Mouse (Mus musculus) megakaryocyte, embryonic 14.5 days (primary cell): ENCODE measurements around the gene Commd1. TPM values are rescaled to one million over a fixed set of nuclear protein-coding genes. Genes with fewer than 3 reads are reported as not detected.
A peak's percentile ranks its signal among the peaks of the same experiment; 100 is the strongest.

Source experiments
- H3K27me3 ChIP-seq: replicated peaks from 2 replicates; pipeline ENCODE3; 2012; ENCODE audit warnings: inconsistent platforms
- H3K36me3 ChIP-seq: replicated peaks from 2 replicates; pipeline ENCODE3; 2012; ENCODE audit warnings: low read length, inconsistent platforms, mixed read lengths
- H3K4me1 ChIP-seq: 2 replicates; pipeline ENCODE4 v1.6.1; 2012; ENCODE audit warnings: inconsistent platforms
- H3K4me3 ChIP-seq: replicated peaks from 2 replicates; pipeline ENCODE3; 2012; ENCODE audit warnings: moderate library complexity, mild to moderate bottlenecking, inconsistent platforms
- H3K9me3 ChIP-seq: 2 replicates; pipeline ENCODE4 v1.6.1; 2012; ENCODE audit warnings: inconsistent platforms
- FLI1 ChIP-seq: IDR thresholded peaks from 2 replicates; pipeline ENCODE4 v1.6.1; 2012; ENCODE audit warnings: low read length, inconsistent platforms, mixed read lengths
- GATA1 ChIP-seq: IDR thresholded peaks from 3 replicates; pipeline ENCODE4 v1.6.1; 2012; ENCODE audit warnings: mixed read lengths, low read length, inconsistent platforms, borderline replicate concordance
- polyA plus RNA-seq: library from polyadenylated mRNA; stranded (reverse); fragments of >175 nt; gene quantifications from 2 replicates; pipeline ENCODE4 v1.2.3, GENCODE M21; 2012; ENCODE audit warnings: low replicate concordance; ENCODE audit not compliant: insufficient read depth

The Commd1 gene
- polyA plus RNA-seq, 1 experiment: 30.3 TPM

GRCm38 (mm10) chr11:22991218-22991835, 9.1 kb upstream of the Commd1 start:
- Histone ChIP-seq H3K4me1 (peaks cover 19% of the 10 kb centered on the region), H3K9me3 (no peaks in the 10 kb centered on the region), H3K4me3 (peak overlapping the region; percentile 98), H3K36me3 (peaks cover 42% of the 10 kb centered on the region), H3K27me3 (no peaks in the 10 kb centered on the region)
- TF ChIP-seq GATA1 (no peak), FLI1 (no peak)

- peaks cover 34% of the 10 kb centered on the region for H3K36me3 ChIP-seq
- peak within 1 kb of the TSS; percentile 98 for H3K4me3 ChIP-seq
- TF ChIP-seq FLI1: 0 out of 2 replicates have a peak, but pooled peaks have one; percentile 29
- no peak for TF ChIP-seq GATA1
- peaks cover 19% of the 10 kb centered on the region for H3K4me1 ChIP-seq
- H3K27me3 ChIP-seq: no peaks in the 10 kb centered on the region
- H3K9me3 ChIP-seq: no peaks in the 10 kb centered on the region
Observed at GRCm38 (mm10) chr11:22990393-22991126, 8.4 kb upstream of the Commd1 start, which contains the start of gene Cct4. Cct4 (plus strand) TSS chr11:22990519.

GRCm38 (mm10) chr11:22989786-22990185, 7.6 kb upstream of the Commd1 start:
- Histone ChIP-seq H3K36me3 (peaks cover 26% of the 10 kb centered on the region), H3K4me1 (peaks cover 22% of the 10 kb centered on the region), H3K9me3 (no peaks in the 10 kb centered on the region), H3K27me3 (no peaks in the 10 kb centered on the region), H3K4me3 (peak overlapping the region; percentile 98)
- TF ChIP-seq GATA1 (no peak), FLI1 (no peak)

DNA sequence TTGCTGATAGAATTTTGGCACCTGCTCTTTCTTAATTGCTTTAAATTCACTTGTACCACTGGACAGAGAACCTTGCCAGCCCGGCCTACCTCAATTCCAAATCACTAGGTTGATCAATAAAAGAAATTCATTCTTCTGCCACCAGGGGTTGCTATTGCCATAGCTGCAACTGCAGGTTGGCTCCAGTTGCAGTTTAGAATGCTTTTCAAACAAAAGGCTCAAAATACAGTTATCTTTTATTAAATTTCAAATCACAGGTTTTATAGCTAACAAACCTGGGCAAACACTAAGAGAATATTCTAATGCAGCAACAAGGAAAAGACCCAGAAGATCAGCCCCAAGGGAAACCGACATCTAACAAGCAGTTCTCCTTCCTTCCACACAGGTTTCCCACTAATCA, 5.2 kb upstream of the Commd1 start:
- H3K9me3 ChIP-seq: no peaks in the 10 kb centered on the region
- TF ChIP-seq GATA1 (no peak), FLI1 (no peak)
- peaks cover 29% of the 10 kb centered on the region for H3K4me1 ChIP-seq
- peaks cover 5% of the 10 kb centered on the region for H3K36me3 ChIP-seq
- H3K27me3 ChIP-seq: no peaks in the 10 kb centered on the region
- H3K4me3 ChIP-seq: no peak overlapping the region

DNA sequence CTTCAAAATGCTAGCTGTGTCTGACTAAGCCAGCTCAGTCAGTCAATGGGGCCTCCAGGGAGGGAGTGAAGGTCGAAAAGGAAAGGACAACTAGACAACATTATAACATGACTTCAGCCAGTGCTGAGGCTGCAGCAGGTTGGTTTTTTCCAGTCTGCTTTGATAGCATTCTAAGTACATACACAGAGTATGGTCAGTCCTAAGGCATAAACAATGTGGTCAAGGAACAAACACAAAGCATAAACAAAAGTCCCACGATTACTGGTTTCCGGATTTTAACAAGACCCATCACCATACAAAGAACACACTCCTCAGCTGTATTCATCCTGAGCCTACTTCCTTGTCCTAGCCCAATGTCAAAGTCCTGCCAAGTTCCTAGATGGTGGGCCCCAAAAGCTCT, 3.3 kb upstream of the Commd1 start:
- H3K36me3 ChIP-seq: no peaks in the 10 kb centered on the region
- TF ChIP-seq FLI1: no peak
- no peak for TF ChIP-seq GATA1

DNA sequence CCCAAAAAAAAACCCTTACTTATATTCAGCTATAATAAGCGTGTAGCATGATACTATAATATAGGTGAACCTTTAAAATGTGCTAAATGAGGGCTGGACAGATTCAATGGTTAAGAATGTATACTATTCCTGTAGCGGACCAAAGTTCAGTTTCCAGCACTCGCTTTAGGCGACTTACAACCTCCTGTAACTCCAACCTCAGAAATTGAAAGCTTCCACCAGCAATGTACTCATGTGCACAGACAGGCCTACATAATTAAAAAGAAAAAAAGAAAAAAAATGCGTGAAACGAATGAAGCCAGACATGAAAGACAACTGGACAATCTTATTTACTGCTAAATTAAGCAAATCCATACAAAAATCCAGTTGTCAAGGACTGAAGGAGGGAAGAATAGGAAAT, 664 bp upstream of the Commd1 start:
- Histone ChIP-seq H3K4me1 (peaks cover 46% of the 10 kb centered on the region), H3K9me3 (no peaks in the 10 kb centered on the region), H3K36me3 (peaks cover 24% of the 10 kb centered on the region), H3K4me3 (peak overlapping the region; percentile 23), H3K27me3 (no peaks in the 10 kb centered on the region)
- no peak for TF ChIP-seq GATA1
- no peak for TF ChIP-seq FLI1

More for the DNA sequence above, 3.3 kb upstream of the Commd1 start:
- Histone ChIP-seq H3K9me3 (no peaks in the 10 kb centered on the region), H3K4me1 (peaks cover 30% of the 10 kb centered on the region), H3K27me3 (no peaks in the 10 kb centered on the region), H3K4me3 (no peak overlapping the region)

DNA sequence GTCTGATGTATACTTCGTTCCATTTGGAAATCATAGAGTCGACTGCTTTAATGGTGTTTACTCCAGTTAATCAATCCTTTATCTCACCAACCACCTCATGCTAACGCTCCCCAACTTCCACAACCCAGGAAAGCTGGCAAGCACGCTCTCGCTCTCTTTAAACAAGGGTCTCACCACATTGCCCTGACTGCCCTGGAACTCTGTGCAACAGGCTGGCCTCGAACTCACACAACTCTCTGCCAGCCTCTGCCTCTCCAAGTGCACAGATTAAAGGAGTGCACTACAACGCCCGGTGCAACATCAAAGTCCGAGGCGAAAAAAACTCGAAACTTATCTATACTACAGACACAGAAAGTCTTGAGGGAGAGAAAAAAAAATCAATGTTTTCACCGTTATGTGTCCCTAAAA, 635 bp downstream of the Commd1 start:
- no peaks in the 10 kb centered on the region for H3K27me3 ChIP-seq
- no peaks in the 10 kb centered on the region for H3K9me3 ChIP-seq
- peak overlapping the region; percentile 97 for H3K4me3 ChIP-seq
- no peak for TF ChIP-seq FLI1
- TF ChIP-seq GATA1: no peak
- H3K4me1 ChIP-seq: peaks cover 57% of the 10 kb centered on the region
- peaks cover 35% of the 10 kb centered on the region for H3K36me3 ChIP-seq

GRCm38 (mm10) chr11:22981041-22981440, 1.1 kb downstream of the Commd1 start:
- Histone ChIP-seq H3K27me3 (no peaks in the 10 kb centered on the region), H3K4me3 (peak overlapping the region; percentile 97), H3K36me3 (peaks cover 40% of the 10 kb centered on the region), H3K4me1 (peaks cover 62% of the 10 kb centered on the region), H3K9me3 (no peaks in the 10 kb centered on the region)
- TF ChIP-seq GATA1: no peak
- TF ChIP-seq FLI1: no peak

DNA sequence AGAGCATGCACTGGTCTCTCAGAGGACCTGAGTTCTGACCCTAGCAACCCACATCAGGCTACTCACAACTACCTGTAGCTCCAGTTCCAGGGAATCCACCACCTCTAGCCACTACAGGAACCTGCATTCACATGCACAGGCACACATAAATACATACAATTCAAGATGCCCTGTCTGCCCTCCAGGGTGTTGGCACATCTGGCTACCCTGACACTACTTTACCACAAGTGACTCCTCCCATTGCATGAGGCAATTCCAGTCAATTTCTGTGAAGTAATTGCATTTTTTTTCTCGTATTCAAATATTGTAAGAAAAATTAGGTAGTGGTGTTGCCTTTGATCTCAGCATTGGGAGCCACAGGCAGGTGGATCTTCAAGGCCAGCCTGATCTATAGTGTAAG, 3.0 kb downstream of the Commd1 start:
- H3K27me3 ChIP-seq: no peaks in the 10 kb centered on the region
- TF ChIP-seq FLI1 (no peak), GATA1 (no peak)
- peaks cover 46% of the 10 kb centered on the region for H3K36me3 ChIP-seq
- no peaks in the 10 kb centered on the region for H3K9me3 ChIP-seq
- H3K4me3 ChIP-seq: no peak overlapping the region
- H3K4me1 ChIP-seq: peaks cover 64% of the 10 kb centered on the region

GRCm38 (mm10) chr11:22978711-22979110, 3.5 kb downstream of the Commd1 start:
- TF ChIP-seq GATA1: no peak
- TF ChIP-seq FLI1: no peak
- Histone ChIP-seq H3K27me3 (no peaks in the 10 kb centered on the region), H3K9me3 (no peaks in the 10 kb centered on the region), H3K4me1 (peaks cover 64% of the 10 kb centered on the region), H3K36me3 (peaks cover 48% of the 10 kb centered on the region), H3K4me3 (no peak overlapping the region)
